Mouse (Mus musculus) urinary bladder, postnatal 14 days (tissue): Measurements from ENCODE around the gene Msrb3.

Experiments used
- DNase-seq: peaks from one replicate; pipeline ENCODE4 v3.0.0; 2021; ENCODE audit warnings: low spot score

The Msrb3 gene

DNA sequence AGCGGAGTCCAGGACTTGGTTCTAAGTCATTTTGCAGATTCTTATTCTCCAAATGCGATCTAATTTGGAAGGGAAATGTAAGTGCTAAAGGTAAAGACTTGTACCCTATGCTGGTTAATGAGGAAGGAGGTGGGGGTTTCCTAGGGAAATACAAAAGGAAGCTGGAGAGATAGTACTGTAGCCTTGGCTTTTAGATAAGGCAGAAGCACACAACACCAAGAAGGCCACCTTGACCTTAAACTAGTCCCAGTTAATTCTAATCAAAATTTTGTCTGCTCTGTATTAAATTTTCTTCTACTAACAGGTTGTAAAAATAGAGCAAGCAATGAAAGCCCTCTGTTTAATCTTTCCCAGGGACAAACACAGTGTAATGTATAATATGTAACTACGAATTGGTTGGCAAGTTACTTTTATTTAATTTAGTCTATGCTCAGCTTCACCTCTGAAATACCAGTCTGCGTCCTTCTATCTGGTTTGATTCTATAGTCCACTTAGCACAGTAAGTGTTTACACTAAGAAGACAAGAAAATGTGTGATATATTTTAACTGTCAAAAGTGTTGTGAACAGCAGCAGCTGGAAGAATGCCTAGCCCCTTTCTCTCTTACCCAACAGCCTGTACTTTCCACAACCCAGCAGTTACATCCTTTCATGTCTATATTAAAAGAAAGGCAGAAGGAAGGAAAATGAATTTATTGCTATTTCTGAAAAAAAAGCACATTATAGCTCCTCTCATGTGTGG lies 87.9 kb downstream of the Msrb3 start:
- no peak for DNase-seq

DNA sequence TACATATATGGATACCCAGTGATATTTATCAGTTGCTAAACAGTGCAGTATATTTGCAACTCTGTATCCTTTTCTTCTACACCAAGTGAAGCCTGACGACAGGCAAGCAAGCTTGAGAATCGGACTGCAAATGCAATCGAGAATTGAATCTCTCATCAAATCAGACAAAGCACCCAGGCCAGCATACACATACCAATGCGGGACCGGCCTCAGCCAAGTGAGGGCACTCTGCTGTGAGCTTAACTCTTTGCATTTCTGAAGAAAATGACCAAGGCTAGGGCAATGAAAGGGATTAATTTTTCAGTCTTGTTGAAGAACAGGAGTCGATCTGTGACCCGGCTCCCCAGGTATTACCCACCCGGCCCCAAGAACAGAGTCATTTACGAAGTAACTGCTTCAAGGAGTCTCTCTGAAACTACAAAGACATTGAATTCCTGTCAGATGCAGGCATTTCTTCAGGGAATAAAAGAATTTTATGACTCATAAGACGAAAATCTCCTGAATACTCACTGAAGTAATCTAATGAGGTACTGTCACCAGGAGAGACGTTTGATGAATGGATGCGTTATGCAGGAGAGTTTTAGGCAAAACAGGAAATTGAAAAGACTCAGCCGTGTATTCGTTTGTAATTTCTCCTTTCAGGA lies 88.7 kb downstream of the Msrb3 start:
- no peak for DNase-seq

DNA sequence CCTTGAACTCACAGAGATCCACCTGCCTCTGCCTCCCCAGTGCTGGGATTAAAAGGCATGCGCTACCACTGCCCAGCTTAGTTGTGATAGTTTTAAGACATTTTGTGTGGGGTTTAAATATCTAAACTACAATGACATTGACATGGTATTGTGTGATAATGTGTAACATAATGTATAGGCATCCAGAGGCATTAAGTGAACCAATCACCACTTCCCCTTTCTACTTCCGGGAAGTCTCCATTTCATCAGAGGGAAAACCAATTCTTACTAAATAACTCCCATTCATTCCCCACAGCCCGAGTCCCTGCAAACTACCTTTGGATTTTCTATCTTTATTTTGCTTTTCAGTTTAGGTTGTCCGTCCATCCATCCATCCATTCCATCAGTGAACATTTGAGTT lies 90.7 kb downstream of the Msrb3 start:
- DNase-seq: no peak

DNA sequence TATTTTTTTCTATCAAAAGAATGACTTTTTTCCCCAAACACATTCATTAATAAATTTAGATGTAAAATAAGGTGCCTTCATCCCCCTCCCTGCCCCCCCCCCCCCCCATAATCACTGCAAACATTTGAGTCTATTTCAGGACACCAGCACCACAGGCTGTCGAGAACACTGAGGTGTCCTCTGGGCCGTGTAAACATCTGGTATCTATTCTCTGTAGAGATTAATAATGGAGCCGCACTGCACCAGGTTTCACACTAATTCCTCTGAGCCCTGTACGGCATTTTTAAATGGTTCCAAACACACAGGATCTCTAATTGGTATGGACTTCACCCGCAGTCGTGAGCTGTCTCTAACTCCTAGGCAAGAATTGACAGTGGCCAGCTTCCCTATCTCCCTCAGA lies 97.8 kb downstream of the Msrb3 start:
- DNase-seq: no peak

DNA sequence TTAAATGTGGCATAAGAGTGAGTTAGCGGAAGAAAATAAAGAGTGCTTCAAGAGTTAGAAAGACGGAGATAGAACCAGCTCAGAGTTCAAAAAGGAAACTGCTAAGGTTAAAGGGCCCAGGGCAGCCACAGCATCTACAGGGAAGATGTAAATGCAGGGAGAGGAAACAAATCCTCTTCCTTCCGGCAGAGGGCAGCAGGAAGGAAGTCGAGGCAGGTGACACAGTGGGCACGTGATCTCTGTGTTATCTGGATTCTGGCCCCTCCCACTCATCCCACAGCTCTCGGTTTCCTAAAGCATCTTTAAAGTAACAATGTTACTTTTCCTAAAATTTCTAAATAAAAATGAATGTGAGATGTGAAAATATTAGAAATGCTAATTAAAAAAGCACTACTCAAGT lies 99.4 kb downstream of the Msrb3 start:
- no peak for DNase-seq

DNA sequence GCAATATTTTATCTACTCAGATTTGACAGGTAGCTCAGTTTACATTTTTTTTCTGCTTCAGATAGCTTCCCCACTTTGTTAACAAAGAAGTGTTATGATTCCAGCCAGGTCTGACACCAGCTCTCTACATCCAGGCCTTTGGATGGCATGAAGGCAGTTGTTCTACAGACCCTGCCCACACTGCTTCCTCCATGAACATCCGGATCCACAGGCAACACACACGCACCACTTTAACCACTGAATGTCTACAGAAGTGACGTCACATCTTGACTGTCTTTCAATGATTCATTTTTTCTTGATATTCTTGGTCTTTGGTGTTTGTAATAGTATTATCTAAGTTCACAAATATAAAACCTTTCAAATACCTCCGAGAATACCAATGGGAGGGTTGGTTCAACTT lies 102.2 kb downstream of the Msrb3 start:
- DNase-seq: no peak

DNA sequence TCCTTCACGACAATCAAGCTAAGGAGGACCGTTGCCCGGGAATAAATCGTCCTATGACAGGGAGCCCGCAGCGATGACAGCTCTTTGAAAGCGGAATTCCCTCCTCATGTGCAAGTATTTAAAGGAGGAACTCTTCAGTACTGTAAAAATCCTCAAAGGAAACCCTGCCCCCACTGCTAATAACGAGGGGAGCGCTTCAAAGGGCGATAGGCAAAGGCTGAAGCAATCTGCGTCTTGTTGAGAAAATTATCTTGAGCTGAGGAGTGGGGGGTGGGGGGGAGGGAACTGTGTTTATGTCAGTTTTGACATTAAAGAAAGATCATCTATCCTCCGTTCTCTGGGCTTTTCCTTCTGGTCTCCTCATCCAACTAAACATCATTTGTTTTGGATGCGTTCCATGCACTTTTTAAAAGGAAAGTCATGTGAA lies 104.5 kb downstream of the Msrb3 start:
- DNase-seq: no peak

DNA sequence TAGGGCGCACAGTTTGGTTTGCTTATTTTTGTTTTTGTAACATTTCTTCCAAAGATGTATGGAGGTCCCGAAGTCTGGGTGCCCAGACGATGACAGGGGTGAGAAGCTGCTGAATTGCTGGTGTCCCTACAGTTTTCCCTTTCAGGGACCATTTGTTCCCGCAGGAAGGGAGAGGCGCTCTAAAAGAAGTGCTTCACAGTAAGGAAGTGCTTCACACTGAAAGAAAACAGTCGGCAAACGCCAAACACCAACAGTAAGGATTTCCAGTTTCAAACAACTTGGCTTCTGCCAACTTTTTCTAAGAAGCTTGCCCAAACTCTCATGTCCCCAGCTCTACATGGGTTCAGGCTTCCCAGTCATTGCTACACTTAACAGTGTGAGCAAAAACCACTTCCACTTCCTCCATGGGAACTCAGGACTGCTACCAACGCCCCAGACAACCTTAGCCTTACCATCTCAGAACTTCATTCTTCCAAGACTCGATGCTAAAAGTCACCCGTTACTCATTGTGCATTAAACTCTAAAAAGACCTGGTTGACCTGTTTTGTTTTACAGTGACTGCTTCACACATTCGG lies 106.6 kb downstream of the Msrb3 start:
- no peak for DNase-seq

DNA sequence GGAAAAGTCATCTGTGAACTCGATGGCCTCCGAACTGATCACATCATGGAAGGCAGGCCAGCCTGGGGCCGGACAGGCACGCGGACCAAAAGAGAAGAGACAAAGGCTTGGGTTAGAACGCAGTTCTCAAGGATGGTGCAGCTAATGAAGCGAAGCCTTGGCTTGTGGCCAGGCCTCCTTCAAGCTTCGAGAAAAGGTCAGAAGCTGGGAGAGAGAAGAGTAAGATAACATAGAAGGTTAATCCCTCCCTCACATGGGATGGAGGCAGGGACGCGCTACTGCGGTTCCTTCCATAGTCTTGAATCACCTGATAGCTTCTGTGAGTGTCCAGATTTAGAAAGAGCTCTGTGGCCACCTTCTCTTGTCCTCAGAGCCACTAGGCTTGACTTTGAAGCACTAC lies 107.5 kb downstream of the Msrb3 start:
- DNase-seq: no peak

DNA sequence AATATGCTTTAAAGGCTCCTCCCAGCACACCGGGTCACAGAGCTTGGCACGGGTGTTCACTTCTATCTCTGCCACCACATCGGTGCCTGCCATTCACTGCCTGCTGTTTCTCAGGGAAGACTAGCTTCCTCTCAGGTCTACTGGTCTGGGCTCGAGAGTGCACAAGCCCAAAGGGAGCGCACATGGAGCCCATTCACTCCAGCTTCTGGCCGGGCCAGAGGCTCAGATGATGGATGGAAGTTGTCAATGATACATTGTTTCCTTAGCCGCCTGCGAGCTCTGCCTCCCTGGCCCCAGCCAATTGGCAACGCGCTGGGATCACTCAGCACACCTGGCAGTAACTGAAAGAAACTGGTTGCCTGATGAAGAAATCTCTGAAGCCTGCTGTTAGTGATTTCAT lies 111.7 kb downstream of the Msrb3 start:
- DNase-seq: no peak

DNA sequence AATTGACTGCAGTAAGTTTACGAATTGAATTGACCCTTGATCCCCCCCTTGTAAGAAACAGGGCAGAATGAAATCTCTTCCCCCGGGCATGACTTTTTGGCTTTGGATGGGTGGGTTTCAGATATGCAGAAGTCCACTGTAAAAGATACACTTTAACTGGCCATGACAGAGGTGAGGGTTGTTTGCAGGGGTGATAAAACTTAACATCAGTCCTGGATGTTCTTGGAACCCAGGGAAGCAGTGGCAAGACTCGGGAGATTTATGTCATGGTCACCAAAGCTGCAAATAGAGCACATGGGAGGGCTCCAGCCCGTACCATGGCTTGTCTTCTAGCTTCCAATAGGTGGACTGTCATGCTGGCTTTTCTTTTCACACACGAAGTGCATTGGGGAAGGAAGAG lies 114.4 kb downstream of the Msrb3 start:
- no peak for DNase-seq

DNA sequence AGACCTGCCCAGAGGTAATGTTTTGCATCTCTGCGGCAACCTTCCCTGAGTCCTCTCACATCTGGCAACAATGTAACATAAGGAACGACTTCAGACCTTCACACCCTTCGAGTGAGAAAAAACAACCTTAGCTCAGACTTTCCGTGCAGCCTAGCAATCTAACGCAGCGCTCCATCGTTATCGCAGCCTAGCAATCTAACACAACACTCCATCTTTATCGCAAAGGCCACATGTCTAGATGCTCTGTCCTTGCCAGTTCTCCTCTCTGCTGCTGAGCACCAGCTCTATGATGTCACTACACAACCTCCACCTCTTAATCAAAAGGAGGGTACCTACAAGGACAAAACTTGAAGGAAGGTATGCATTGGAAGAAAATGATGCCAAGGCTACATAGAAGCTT lies 115.5 kb downstream of the Msrb3 start:
- DNase-seq: no peak

DNA sequence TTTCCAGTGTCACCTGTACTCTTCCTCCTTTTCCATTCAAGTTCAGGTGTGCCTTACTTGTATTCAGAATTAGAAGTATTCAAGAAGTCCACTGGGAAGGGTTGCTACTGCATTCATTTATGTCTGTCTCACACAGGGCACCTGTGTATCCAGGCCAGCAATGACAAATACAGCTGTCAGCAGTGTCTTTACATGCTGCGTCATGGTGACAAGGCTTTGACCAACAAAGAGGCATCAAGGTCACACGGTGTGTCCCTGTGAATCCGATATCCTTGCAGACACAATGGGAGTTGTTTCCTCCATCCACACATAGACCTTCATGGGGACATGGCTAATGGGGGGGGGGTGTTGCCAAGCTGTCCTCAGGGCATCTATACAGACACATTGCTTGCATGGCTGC lies 121.4 kb downstream of the Msrb3 start:
- no peak for DNase-seq

DNA sequence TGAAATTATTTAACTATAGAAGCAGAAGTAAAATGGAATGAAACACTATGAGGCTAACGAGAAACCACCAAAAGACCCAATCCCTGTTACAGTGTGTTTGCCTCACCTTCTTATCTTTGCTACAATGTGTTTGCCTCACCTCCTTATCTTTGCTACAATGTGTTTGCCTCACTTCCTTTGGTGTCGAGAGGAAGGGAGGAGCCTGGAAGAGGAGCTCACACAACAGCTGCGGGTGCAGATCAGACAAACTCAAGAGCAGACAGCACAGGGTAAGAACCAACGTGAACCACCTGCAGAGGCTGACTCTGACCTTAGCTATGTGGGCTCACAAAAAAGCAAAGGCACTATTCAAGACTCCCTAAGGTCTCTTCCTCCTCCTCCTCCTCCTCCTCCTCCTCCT lies 123.5 kb downstream of the Msrb3 start:
- DNase-seq: no peak

DNA sequence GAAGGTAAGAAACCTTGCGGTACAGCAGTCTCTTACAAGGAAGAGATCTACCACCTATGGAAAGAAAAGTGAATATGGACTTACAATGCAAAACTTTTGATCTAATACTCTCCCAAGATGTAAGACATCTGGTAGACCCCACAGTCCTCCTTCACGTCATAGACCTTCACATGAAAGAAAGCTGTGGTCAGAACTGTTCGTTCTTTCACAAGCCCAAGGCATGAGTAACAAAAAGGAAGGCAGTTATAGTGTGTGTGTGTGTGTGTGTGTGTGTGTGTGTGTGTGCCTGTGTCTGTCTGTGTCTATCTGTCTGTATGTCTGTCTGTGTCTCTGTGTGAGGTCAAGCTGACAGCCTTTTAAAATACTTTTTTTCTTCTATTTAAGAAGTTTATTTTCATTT lies 131.5 kb downstream of the Msrb3 start:
- DNase-seq: no peak

DNA sequence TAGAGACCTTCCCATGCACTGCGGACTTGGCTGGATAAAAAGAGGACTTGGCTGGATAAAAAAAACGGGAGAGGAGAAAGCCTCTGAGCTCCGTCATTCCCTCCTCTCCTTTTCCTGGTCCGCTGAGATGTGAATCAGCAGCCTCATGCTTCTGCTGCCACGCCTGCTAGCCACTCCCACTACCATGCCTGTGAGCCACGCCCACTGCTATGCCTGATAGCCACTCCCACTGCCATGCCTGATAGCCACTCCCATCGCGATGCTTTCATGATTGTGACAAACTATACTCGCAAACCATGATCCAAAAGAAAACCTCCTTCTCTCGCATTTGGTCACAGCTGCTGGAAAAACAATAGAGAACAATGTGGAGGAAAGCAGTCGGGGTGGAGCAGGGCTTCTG lies 133.5 kb downstream of the Msrb3 start:
- no peak for DNase-seq

DNA sequence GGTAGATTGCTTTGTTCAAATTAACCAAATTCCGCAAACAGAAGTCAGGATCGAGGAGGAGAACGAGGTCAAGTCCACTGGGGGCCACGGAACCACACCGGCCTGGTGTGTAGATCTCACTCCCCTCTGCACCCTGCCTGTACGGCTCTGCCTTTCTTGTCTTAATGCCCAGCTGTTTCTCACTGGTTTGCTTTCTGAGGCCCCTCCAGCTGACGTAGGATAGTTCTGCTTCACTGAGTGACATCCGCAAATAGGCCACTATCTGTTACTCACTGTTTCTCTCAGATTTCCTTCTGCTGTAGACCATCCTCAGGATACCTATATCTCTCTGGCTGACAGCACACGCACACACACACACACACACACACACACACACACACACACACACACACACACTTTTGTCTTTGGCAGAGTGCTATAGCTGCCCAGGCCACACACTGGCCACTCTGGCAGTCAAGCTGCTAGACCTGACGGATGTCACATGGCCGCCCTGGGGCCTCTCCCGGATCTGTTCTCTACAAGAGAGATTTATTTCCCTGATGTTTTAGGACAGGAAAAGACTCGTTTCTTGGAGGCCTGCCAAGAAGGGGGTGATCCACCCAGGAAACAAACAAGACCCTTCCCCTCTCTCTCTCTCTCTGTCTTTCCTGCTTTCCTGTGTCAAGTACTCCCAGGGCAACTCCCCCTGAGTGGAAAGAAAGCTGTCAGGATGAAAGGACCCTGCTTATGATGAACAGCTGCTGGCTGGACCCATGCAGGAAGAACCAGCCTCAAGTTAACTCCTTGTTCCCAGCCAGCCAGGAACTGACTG lies 135.0 kb downstream of the Msrb3 start:
- DNase-seq: peak; percentile 36

DNA sequence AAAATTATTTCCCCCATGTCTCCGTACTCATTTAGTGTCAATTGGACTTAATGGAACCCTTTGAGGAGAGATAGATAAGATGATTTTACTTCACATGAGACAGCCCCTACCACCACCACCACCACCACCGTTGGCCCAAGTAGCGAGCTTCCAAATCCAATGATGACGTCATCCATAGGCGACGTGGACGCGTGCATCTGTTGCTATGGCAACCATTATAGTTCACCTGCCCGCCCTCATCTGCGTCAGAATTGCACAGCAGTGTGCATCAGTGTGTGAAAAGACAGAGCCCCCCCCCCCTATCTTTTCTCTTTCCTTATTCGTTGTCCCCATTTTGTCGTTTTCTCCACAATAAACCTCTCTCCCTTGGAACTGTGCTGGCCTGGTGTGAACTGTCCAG lies 135.9 kb downstream of the Msrb3 start:
- no peak for DNase-seq

DNA sequence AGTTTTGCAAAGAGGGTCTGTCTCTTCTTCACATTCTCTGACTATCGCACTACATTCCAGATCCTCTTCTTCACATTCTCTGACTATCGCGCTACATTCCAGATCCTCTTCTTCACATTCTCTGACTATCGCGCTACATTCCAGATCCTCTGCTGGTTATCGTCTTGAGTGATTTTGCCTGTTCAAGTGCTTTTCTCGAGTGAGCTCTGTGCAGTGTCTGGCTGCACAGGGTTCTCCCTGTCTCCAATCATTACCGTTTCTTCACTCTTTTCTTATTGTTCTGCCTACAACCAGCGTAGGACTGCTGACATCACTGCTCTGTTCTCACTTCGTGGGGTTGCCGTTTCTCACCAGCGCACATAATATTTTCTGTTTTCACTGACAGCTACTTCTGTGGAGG lies 138.2 kb downstream of the Msrb3 start:
- no peak for DNase-seq

DNA sequence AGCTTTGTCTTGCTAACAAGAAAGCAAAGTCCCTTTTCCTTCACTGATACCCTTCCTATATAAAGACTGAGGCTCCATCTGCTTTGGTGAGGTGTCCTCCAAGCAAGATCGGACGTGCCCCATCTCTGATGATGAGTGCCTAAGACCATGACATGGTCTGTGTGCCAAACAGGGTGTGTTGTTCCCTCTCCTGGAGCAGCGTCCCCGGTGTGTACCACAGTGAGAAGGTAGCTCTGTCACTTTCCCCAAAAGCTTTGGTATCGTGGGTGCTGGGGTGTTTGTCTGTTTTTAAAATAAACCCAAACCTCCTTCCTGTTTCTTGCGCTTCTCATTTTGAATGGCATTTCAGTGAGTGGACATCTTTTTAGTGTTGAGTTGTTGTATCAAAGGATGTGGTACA lies 139.0 kb downstream of the Msrb3 start:
- no peak for DNase-seq

DNA sequence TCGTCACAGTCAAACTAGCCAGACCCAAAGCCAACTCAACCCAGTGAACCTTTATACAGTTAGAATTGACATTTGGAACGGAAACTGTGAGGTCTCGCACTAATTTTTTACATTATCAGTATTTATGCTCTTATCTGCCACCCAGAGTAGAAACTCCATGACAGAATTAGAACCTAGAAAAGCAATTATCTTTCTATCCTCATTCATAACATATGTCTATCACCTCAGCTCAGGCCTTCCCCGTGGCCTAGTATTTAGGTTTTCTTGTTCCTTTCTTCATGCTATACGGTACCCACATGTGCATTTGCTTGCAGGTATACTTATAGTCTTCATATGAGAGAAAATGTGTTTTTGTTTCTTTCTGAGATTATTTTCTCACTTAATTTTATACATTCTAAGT lies 146.4 kb downstream of the Msrb3 start:
- DNase-seq: no peak

DNA sequence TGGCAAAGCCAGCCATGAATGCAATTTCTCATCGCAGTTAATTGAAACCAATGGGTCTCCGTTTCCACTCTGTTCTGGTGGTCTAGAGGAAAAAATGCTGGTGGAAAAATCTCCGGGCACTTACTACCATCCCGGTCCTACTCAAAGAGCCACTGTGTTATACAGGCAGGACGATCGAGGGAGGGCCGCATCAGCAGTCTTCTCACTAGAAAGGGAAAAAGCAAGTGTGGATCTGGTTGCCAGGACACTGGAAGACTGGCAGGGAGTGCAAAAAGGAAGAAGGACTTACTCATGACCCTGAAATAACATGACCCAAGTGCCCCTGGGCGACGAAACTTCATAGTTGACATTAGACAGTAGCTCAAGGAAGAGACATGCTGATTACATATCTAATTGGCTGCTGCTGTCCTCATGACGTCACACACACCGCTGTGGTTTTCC lies 147.1 kb downstream of the Msrb3 start:
- no peak for DNase-seq

DNA sequence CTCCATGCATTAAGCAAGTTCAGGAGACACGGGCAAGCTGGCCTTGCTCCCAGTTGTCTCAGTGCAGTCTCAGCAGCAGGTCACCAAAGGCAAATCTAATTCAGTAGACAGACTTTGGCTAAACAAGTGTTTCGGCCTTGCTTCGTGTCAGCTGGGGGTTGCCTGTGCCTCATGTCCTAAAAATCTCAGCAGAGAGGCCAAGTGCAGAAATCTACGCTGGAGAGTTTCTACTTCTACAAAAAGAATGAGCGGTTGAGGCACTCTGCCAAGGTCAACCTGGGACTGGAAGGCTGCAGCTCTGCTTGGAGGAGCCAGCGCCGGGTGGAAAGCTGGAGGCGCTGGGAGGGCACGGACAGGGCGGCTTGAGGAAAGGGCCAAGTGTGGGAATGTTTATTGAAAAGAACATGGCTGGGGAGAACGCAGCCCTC lies 147.6 kb downstream of the Msrb3 start:
- DNase-seq: peak; percentile 52
